13 mouse cellular contexts compared by ENCODE assay signal in genomic region chr4:65888332-65888993, GRCm38 (mm10).
DNase-seq lines count a peak whose midpoint lies in the region; ATAC-seq lines count a peak whose summit lies in the region.
"Had no signal": no experiment of that assay in that cellular context is flagged by ENCODE, and none has a peak within 500 bp of the region (broad histone marks: within the 10 kb centered on the region; RNA-seq: fewer than 3 reads in every experiment).

No protein-coding gene starts in this region.

- no peaks in the 10 kb centered on the region for H3K9me3 ChIP-seq in hindbrain, embryonic 10.5 days
- H3K9me3 ChIP-seq in midbrain, embryonic 16.5 days (replicated peaks; ENCODE audit: control insufficient read depth, low read length, poor library complexity, severe bottlenecking), result no peaks in the 10 kb centered on the region
- H3K9me3 ChIP-seq in intestine, embryonic 15.5 days, result no peaks in the 10 kb centered on the region
- H3K9me3 ChIP-seq: embryonic facial prominence, embryonic 13.5 days; heart, embryonic 13.5 days had no signal

- DNase-seq in left cerebral cortex, postnatal 14 days (ENCODE audit: low spot score in 2 of 2), result peak; percentile 9 to 12
- DNase-seq in left cerebral cortex, adult 8-10 months (ENCODE audit: low spot score in 2 of 2), result no peak
- peak; percentile 59 to 71 for DNase-seq in cerebellum, postnatal 10 days
- peak; percentile 12 for DNase-seq in hindbrain, embryonic 10.5 days (ENCODE audit: low spot score)
- no peak for DNase-seq in urinary bladder, postnatal 10 days (ENCODE audit: low spot score)
- DNase-seq in thymus, adult 18-20 months, result no peak

- H3K27me3 ChIP-seq in hindbrain, embryonic 10.5 days (ENCODE audit: insufficient read depth, poor library complexity, severe bottlenecking), result no peaks in the 10 kb centered on the region
- no peaks in the 10 kb centered on the region for H3K27me3 ChIP-seq in midbrain, embryonic 16.5 days (ENCODE audit: control insufficient read depth, insufficient read depth, low read depth, low read length)
- H3K27me3 ChIP-seq in intestine, embryonic 15.5 days (replicated peaks), result no peaks in the 10 kb centered on the region
- H3K27me3 ChIP-seq: embryonic facial prominence, embryonic 13.5 days; heart, embryonic 13.5 days; Patski had no signal

- H3K36me3 ChIP-seq in hindbrain, embryonic 10.5 days, result no peaks in the 10 kb centered on the region
- H3K36me3 ChIP-seq in midbrain, embryonic 16.5 days (ENCODE audit: control insufficient read depth, insufficient read depth, low read length), result no peaks in the 10 kb centered on the region
- H3K36me3 ChIP-seq in intestine, embryonic 15.5 days, result no peaks in the 10 kb centered on the region
- H3K36me3 ChIP-seq: embryonic facial prominence, embryonic 13.5 days; heart, embryonic 13.5 days had no signal

- no peak overlapping the region for H3K9ac ChIP-seq in midbrain, embryonic 16.5 days (ENCODE audit: low read depth, low read length)
- H3K9ac ChIP-seq in intestine, embryonic 15.5 days, result no peak overlapping the region
- H3K9ac ChIP-seq: embryonic facial prominence, embryonic 13.5 days; heart, embryonic 13.5 days; liver, embryonic 14.5 days had no signal

- WGBS in hindbrain, embryonic 10.5 days, result 65% methylated on average over 5 of the region's 5 CpGs
- 25% methylated on average over 5 of the region's 5 CpGs for WGBS in midbrain, embryonic 16.5 days
- 55% methylated on average over 5 of the region's 5 CpGs for WGBS in intestine, embryonic 15.5 days

- ATAC-seq in midbrain, embryonic 16.5 days, result peak; percentile 93
- no peak for ATAC-seq in intestine, embryonic 15.5 days
- ATAC-seq: Patski had no signal

- no peak overlapping the region for H3K27ac ChIP-seq in hindbrain, embryonic 10.5 days
- H3K27ac ChIP-seq in midbrain, embryonic 16.5 days (ENCODE audit: low read length), result peak overlapping the region; percentile 23; the same call in 1 of the 2 replicates
- no peak overlapping the region for H3K27ac ChIP-seq in intestine, embryonic 15.5 days
- H3K27ac ChIP-seq: embryonic facial prominence, embryonic 13.5 days; heart, embryonic 13.5 days; layer of hippocampus, adult 2 months; liver, embryonic 14.5 days had no signal

- intact Hi-C loops in left cerebral cortex, postnatal 14 days (cut with DNase I), result no loop called here

- no peak overlapping the region for H3K4me2 ChIP-seq in midbrain, embryonic 16.5 days (ENCODE audit: low read length)
- H3K4me2 ChIP-seq in intestine, embryonic 15.5 days (replicated peaks), result no peak overlapping the region
- H3K4me2 ChIP-seq: embryonic facial prominence, embryonic 13.5 days; heart, embryonic 13.5 days had no signal

- peaks cover 5% of the 10 kb centered on the region; the same call in 1 of the 2 replicates for H3K4me1 ChIP-seq in hindbrain, embryonic 10.5 days (replicated peaks)
- peaks cover 8% of the 10 kb centered on the region; the same call in 1 of the 2 replicates for H3K4me1 ChIP-seq in midbrain, embryonic 16.5 days (ENCODE audit: control insufficient read depth, insufficient read depth, low read length)
- H3K4me1 ChIP-seq in intestine, embryonic 15.5 days (replicated peaks), result no peaks in the 10 kb centered on the region
- H3K4me1 ChIP-seq: embryonic facial prominence, embryonic 13.5 days; heart, embryonic 13.5 days had no signal

- H3K4me3 ChIP-seq in hindbrain, embryonic 10.5 days, result no peak overlapping the region
- no peak overlapping the region for H3K4me3 ChIP-seq in midbrain, embryonic 16.5 days (ENCODE audit: low read depth, low read length)
- no peak overlapping the region for H3K4me3 ChIP-seq in intestine, embryonic 15.5 days (replicated peaks)
- H3K4me3 ChIP-seq: embryonic facial prominence, embryonic 13.5 days; heart, embryonic 13.5 days; layer of hippocampus, adult 2 months had no signal

Comparison
In these comparisons a context has a peak if more than half of its experiments do, and no peak if none do; other contexts are left out.
1. DNase-seq: peak in left cerebral cortex, postnatal 14 days (2 of 2), cerebellum, postnatal 10 days (2 of 2) and hindbrain, embryonic 10.5 days (single experiment); none in left cerebral cortex, adult 8-10 months (0 of 2), urinary bladder, postnatal 10 days (single experiment) and thymus, adult 18-20 months (0 of 2).